Mouse (Mus musculus) megakaryocyte, embryonic 14.5 days (primary cell): Measurements from ENCODE around the gene Fbxw8. TPM values are rescaled to one million over a fixed set of nuclear protein-coding genes. Genes with fewer than 3 reads are reported as not detected.
A peak's percentile ranks its signal among the peaks of the same experiment; 100 is the strongest.

ENCODE experiments used
- H3K27me3 ChIP-seq: replicated peaks from 2 replicates; pipeline ENCODE3; 2012; ENCODE audit warnings: inconsistent platforms
- H3K36me3 ChIP-seq: replicated peaks from 2 replicates; pipeline ENCODE3; 2012; ENCODE audit warnings: low read length, inconsistent platforms, mixed read lengths
- H3K4me1 ChIP-seq: 2 replicates; pipeline ENCODE4 v1.6.1; 2012; ENCODE audit warnings: inconsistent platforms
- H3K4me3 ChIP-seq: replicated peaks from 2 replicates; pipeline ENCODE3; 2012; ENCODE audit warnings: moderate library complexity, mild to moderate bottlenecking, inconsistent platforms
- H3K9me3 ChIP-seq: 2 replicates; pipeline ENCODE4 v1.6.1; 2012; ENCODE audit warnings: inconsistent platforms
- FLI1 ChIP-seq: IDR thresholded peaks from 2 replicates; pipeline ENCODE4 v1.6.1; 2012; ENCODE audit warnings: low read length, inconsistent platforms, mixed read lengths
- GATA1 ChIP-seq: IDR thresholded peaks from 3 replicates; pipeline ENCODE4 v1.6.1; 2012; ENCODE audit warnings: mixed read lengths, low read length, inconsistent platforms, borderline replicate concordance
- polyA plus RNA-seq: library from polyadenylated mRNA; stranded (reverse); fragments of >175 nt; gene quantifications from 2 replicates; pipeline ENCODE4 v1.2.3, GENCODE M21; 2012; ENCODE audit warnings: low replicate concordance; ENCODE audit not compliant: insufficient read depth

Fbxw8 gene
- 22.8 and 42.5 TPM in 2 replicates for polyA plus RNA-seq

DNA sequence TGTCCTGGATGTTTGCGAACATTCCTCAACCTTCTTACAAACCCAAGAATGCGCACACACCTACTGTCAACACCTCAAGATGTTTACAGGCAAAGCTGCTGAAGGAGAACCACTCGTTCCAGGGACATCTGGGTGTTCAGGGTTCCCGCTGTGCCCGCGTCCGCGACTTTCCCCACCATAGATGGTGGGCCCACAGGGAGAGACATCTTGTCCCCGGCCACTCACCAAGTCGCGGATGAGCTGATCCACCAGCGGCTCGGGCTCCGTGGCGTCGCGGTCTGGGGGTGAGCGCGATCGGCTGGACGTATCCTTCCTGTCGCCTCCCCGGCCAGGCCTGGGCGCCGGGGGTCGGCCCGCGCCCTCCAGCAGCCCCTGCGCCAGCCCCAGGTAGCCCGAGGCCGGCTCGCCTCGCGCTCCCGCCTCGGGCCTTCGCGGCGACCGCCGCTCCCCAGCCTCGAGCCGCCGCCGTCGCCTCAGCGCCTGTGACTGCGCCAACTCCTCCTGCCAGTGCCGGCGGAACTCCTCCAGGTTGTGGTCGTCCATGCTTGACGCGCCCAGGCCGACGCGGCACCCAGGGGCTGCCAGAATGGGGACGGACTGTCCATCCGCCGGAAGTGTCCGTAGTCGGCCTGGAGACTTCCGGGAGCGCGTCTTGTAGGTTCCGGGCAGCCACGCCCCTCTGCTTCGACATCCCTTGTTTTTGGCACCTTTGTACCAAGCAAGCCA, at the start of gene Fbxw8:
Fbxw8 (minus strand) TSS at position 626 of the 726 bp plus-strand sequence.
- TF ChIP-seq FLI1: 0 out of 2 replicates have a peak, but pooled peaks have one; percentile 55
- no peak for TF ChIP-seq GATA1
- H3K36me3 ChIP-seq: peaks cover 29% of the 10 kb centered on the region

GRCm38 (mm10) chr5:118204675-118205440, 49.6 kb upstream of the Fbxw8 start:
- Histone ChIP-seq H3K9me3 (no peaks in the 10 kb centered on the region), H3K4me1 (no peaks in the 10 kb centered on the region), H3K36me3 (no peaks in the 10 kb centered on the region), H3K27me3 (peaks cover 90% of the 10 kb centered on the region), H3K4me3 (no peak overlapping the region)
- no peak for TF ChIP-seq GATA1
- TF ChIP-seq FLI1: no peak

More for the DNA sequence above, at the start of gene Fbxw8:
- peaks cover 11% of the 10 kb centered on the region for H3K27me3 ChIP-seq
- H3K4me1 ChIP-seq: peaks cover 40% of the 10 kb centered on the region
- peak within 1 kb of the TSS; percentile 97 for H3K4me3 ChIP-seq
- H3K9me3 ChIP-seq: peaks cover 3% of the 10 kb centered on the region; the same call in 1 of the 2 replicates

- no peak for TF ChIP-seq GATA1
- TF ChIP-seq FLI1: no peak
- Histone ChIP-seq H3K4me3 (no peak overlapping the region), H3K9me3 (no peaks in the 10 kb centered on the region), H3K4me1 (no peaks in the 10 kb centered on the region), H3K27me3 (peaks cover 82% of the 10 kb centered on the region), H3K36me3 (no peaks in the 10 kb centered on the region)
These were observed 44.4 kb upstream of the Fbxw8 start for GRCm38 (mm10) chr5:118199670-118200069.

- Histone ChIP-seq H3K27me3 (peaks cover 85% of the 10 kb centered on the region), H3K36me3 (no peaks in the 10 kb centered on the region), H3K4me3 (no peak overlapping the region), H3K4me1 (no peaks in the 10 kb centered on the region), H3K9me3 (no peaks in the 10 kb centered on the region)
- TF ChIP-seq GATA1 (no peak), FLI1 (no peak)
These were observed 42.2 kb upstream of the Fbxw8 start for GRCm38 (mm10) chr5:118197421-118197820.

- Histone ChIP-seq H3K4me3 (no peak overlapping the region), H3K4me1 (no peaks in the 10 kb centered on the region), H3K36me3 (no peaks in the 10 kb centered on the region), H3K27me3 (peaks cover 88% of the 10 kb centered on the region), H3K9me3 (no peaks in the 10 kb centered on the region)
- no peak for TF ChIP-seq GATA1
- no peak for TF ChIP-seq FLI1
These were observed 37.0 kb upstream of the Fbxw8 start for GRCm38 (mm10) chr5:118192221-118192620.

- no peak for TF ChIP-seq FLI1
- no peak for TF ChIP-seq GATA1
- no peak overlapping the region for H3K4me3 ChIP-seq
- H3K9me3 ChIP-seq: no peaks in the 10 kb centered on the region
- H3K36me3 ChIP-seq: no peaks in the 10 kb centered on the region
- H3K27me3 ChIP-seq: peaks cover 82% of the 10 kb centered on the region
- no peaks in the 10 kb centered on the region for H3K4me1 ChIP-seq
These were observed 35.2 kb upstream of the Fbxw8 start for GRCm38 (mm10) chr5:118190491-118190890.

GRCm38 (mm10) chr5:118188356-118188755, 33.1 kb upstream of the Fbxw8 start:
- peaks cover 68% of the 10 kb centered on the region for H3K27me3 ChIP-seq
- no peak for TF ChIP-seq GATA1

DNA sequence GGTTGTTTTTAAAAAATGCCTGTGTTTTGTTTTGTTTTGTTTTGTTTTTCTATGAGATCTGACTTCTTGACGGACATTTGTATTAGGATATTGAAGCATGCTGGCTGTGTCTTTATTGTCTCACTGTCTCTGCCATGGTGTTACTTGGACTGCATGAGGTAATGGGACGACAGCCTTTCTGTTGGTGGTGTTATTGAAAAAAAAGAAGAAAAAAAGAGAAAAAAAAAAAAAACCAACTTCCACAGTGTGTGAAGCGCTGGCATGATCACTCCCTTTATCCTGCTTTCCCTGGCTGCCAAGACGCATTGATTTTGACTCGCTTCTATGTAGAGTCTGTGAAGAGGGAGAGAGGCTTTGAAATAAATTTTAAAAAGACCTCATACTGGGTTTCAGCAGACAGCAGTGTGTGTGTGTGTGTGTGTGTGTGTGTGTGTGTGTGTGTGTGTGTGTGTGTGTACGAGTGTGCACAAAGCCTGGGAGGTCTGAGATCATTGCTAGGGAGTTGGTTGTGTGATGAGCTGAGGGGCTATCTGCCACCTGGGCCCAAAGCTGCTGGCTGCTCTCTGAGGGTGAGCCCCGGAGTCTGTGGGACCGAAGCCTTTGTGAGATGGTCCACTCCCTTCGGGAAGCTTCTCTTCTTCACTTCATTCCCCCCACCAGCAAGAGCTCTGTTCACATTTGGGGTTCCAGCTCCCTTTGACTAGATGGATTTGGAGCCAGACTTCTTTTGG, 31.8 kb upstream of the Fbxw8 start:
- no peaks in the 10 kb centered on the region for H3K36me3 ChIP-seq
- TF ChIP-seq FLI1 (no peak), GATA1 (no peak)
- H3K4me1 ChIP-seq: no peaks in the 10 kb centered on the region
- H3K9me3 ChIP-seq: peaks cover 5% of the 10 kb centered on the region; the same call in 1 of the 2 replicates
- H3K4me3 ChIP-seq: no peak overlapping the region
- H3K27me3 ChIP-seq: peaks cover 60% of the 10 kb centered on the region

More at GRCm38 (mm10) chr5:118188356-118188755, 33.1 kb upstream of the Fbxw8 start:
- Histone ChIP-seq H3K9me3 (no peaks in the 10 kb centered on the region), H3K4me3 (no peak overlapping the region), H3K36me3 (no peaks in the 10 kb centered on the region), H3K4me1 (no peaks in the 10 kb centered on the region)

GRCm38 (mm10) chr5:118177640-118178039, 22.4 kb upstream of the Fbxw8 start:
- no peaks in the 10 kb centered on the region for H3K36me3 ChIP-seq
- peaks cover 15% of the 10 kb centered on the region for H3K4me1 ChIP-seq
- TF ChIP-seq GATA1 (no peak), FLI1 (no peak)
- H3K27me3 ChIP-seq: peaks cover 83% of the 10 kb centered on the region
- H3K9me3 ChIP-seq: peaks cover 22% of the 10 kb centered on the region
- no peak overlapping the region for H3K4me3 ChIP-seq
